Mouse (Mus musculus): ENCODE results near the gene Clip3. TPM values are rescaled to one million over a fixed set of nuclear protein-coding genes. Genes with fewer than 3 reads are reported as not detected.
A peak's percentile ranks its signal among the peaks of the same experiment; 100 is the strongest.

Gene Clip3
- polyA plus RNA-seq, 1 experiment from 2014 or later = 99.2 TPM

- no peaks in the 10 kb centered on the region for H3K9me3 ChIP-seq
- peak overlapping the region; percentile 87 for H3K4me2 ChIP-seq (replicated peaks)
- ATAC-seq = no peak
- H3K27me3 ChIP-seq = 0 out of 2 replicates have a peak, but pooled peaks cover 9% of the 10 kb centered on the region
- peak overlapping the region; percentile 81 for H3K4me3 ChIP-seq (replicated peaks)
- H3K4me1 ChIP-seq (replicated peaks) = peaks cover 18% of the 10 kb centered on the region
- no peak overlapping the region for H3K27ac ChIP-seq
- no peaks in the 10 kb centered on the region for H3K36me3 ChIP-seq
- 78% methylated on average over 2 of the region's 2 CpGs for WGBS
- H3K9ac ChIP-seq (replicated peaks) = peak overlapping the region; percentile 89; the same call in 1 of the 2 replicates
Measured at GRCm38 (mm10) chr7:30320946-30321345, 29.4 kb downstream of the Clip3 start.

GRCm38 (mm10) chr7:30321539-30322284 is 30.2 kb downstream of the Clip3 start, which contains the start of gene E130208F15Rik:
TSS of gene E130208F15Rik (plus strand) at chr7:30321740.
- H3K9me3 ChIP-seq = no peaks in the 10 kb centered on the region
- peak within 1 kb of the TSS; percentile 87 for H3K4me2 ChIP-seq (replicated peaks)
- peak within 1 kb of the TSS; percentile 80 for H3K27ac ChIP-seq
- H3K9ac ChIP-seq (replicated peaks) = peak within 1 kb of the TSS; percentile 89
- H3K4me1 ChIP-seq (replicated peaks) = peaks cover 18% of the 10 kb centered on the region
- 0 out of 2 replicates have a peak, but pooled peaks cover 9% of the 10 kb centered on the region for H3K27me3 ChIP-seq
- ATAC-seq = peak; percentile 85
- WGBS = under 1% methylated on average over 63 of the region's 63 CpGs
- H3K36me3 ChIP-seq = no peaks in the 10 kb centered on the region
- peak within 1 kb of the TSS; percentile 81 for H3K4me3 ChIP-seq (replicated peaks)

GRCm38 (mm10) chr7:30322285-30322667 is 30.7 kb downstream of the Clip3 start:
- H3K4me2 ChIP-seq (replicated peaks) = peak overlapping the region; percentile 87
- peak overlapping the region; percentile 89 for H3K9ac ChIP-seq (replicated peaks)
- peak overlapping the region; percentile 81 for H3K4me3 ChIP-seq (replicated peaks)
- under 1% methylated on average over 20 of the region's 20 CpGs for WGBS
- H3K4me1 ChIP-seq (replicated peaks) = peaks cover 18% of the 10 kb centered on the region
- ATAC-seq = peak; percentile 99
- H3K36me3 ChIP-seq = no peaks in the 10 kb centered on the region
- no peaks in the 10 kb centered on the region for H3K9me3 ChIP-seq
- H3K27me3 ChIP-seq = peaks cover 12% of the 10 kb centered on the region; the same call in 1 of the 2 replicates
- peak overlapping the region; percentile 80 for H3K27ac ChIP-seq

- Histone ChIP-seq H3K27me3 (peaks cover 12% of the 10 kb centered on the region; the same call in 1 of the 2 replicates), H3K4me2 (replicated peaks) (peak overlapping the region; percentile 87), H3K9ac (replicated peaks) (peak overlapping the region; percentile 44; the same call in 1 of the 2 replicates), H3K4me1 (replicated peaks) (peaks cover 18% of the 10 kb centered on the region), H3K4me3 (replicated peaks) (peak overlapping the region; percentile 81), H3K36me3 (no peaks in the 10 kb centered on the region), H3K27ac (peak overlapping the region; percentile 80), H3K9me3 (no peaks in the 10 kb centered on the region)
- WGBS = 38% methylated on average over 6 of the region's 6 CpGs
- peak; percentile 10; the same call in 1 of the 2 replicates for ATAC-seq
Measured at GRCm38 (mm10) chr7:30322865-30323264, 31.3 kb downstream of the Clip3 start.

- H3K4me1 ChIP-seq (replicated peaks) = peaks cover 18% of the 10 kb centered on the region
- ATAC-seq = no peak
- peak within 1 kb of the TSS; percentile 87 for H3K4me2 ChIP-seq (replicated peaks)
- 83% methylated on average over 3 of the region's 3 CpGs for WGBS
- H3K27me3 ChIP-seq = peaks cover 12% of the 10 kb centered on the region; the same call in 1 of the 2 replicates
- peak within 1 kb of the TSS; percentile 81 for H3K4me3 ChIP-seq (replicated peaks)
- no peaks in the 10 kb centered on the region for H3K9me3 ChIP-seq
- no peaks in the 10 kb centered on the region for H3K36me3 ChIP-seq
- H3K27ac ChIP-seq = peak within 1 kb of the TSS; percentile 80
- peak within 1 kb of the TSS; percentile 44; the same call in 1 of the 2 replicates for H3K9ac ChIP-seq (replicated peaks)
Measured at GRCm38 (mm10) chr7:30323795-30324194, 32.3 kb downstream of the Clip3 start, which contains the start of gene Sdhaf1. TSS of gene Sdhaf1 (minus strand) at chr7:30323895.

GRCm38 (mm10) chr7:30324300-30324944 is 32.9 kb downstream of the Clip3 start:
- H3K4me2 ChIP-seq (replicated peaks) = no peak overlapping the region
- no peaks in the 10 kb centered on the region for H3K9me3 ChIP-seq
- no peak overlapping the region for H3K27ac ChIP-seq
- H3K4me1 ChIP-seq (replicated peaks) = peaks cover 18% of the 10 kb centered on the region
- no peak overlapping the region for H3K9ac ChIP-seq (replicated peaks)
- ATAC-seq = no peak
- H3K27me3 ChIP-seq = peaks cover 12% of the 10 kb centered on the region; the same call in 1 of the 2 replicates
- no peak overlapping the region for H3K4me3 ChIP-seq (replicated peaks)
- WGBS = 79% methylated on average over 5 of the region's 5 CpGs
- H3K36me3 ChIP-seq = no peaks in the 10 kb centered on the region

GRCm38 (mm10) chr7:30325364-30325763 is 33.8 kb downstream of the Clip3 start:
- no peak overlapping the region for H3K4me3 ChIP-seq (replicated peaks)
- peaks cover 18% of the 10 kb centered on the region for H3K4me1 ChIP-seq (replicated peaks)
- no peak overlapping the region for H3K27ac ChIP-seq
- H3K9me3 ChIP-seq = no peaks in the 10 kb centered on the region
- 30% methylated on average over 2 of the region's 2 CpGs for WGBS
- H3K27me3 ChIP-seq = peaks cover 12% of the 10 kb centered on the region; the same call in 1 of the 2 replicates
- no peak for ATAC-seq
- no peak overlapping the region for H3K9ac ChIP-seq (replicated peaks)
- no peak overlapping the region for H3K4me2 ChIP-seq (replicated peaks)
- no peaks in the 10 kb centered on the region for H3K36me3 ChIP-seq

- no peak for ATAC-seq
- Histone ChIP-seq H3K4me3 (replicated peaks) (no peak overlapping the region), H3K36me3 (no peaks in the 10 kb centered on the region), H3K4me1 (replicated peaks) (peaks cover 13% of the 10 kb centered on the region), H3K9me3 (no peaks in the 10 kb centered on the region), H3K4me2 (replicated peaks) (no peak overlapping the region), H3K27ac (no peak overlapping the region), H3K9ac (replicated peaks) (no peak overlapping the region), H3K27me3 (peaks cover 12% of the 10 kb centered on the region; the same call in 1 of the 2 replicates)
Measured at GRCm38 (mm10) chr7:30326427-30326826, 34.9 kb downstream of the Clip3 start.

- 59% methylated on average over 15 of the region's 15 CpGs for WGBS
- no peaks in the 10 kb centered on the region for H3K36me3 ChIP-seq
- no peak overlapping the region for H3K4me3 ChIP-seq (replicated peaks)
- no peak overlapping the region for H3K9ac ChIP-seq (replicated peaks)
- ATAC-seq = no peak
- no peak overlapping the region for H3K27ac ChIP-seq
- H3K4me1 ChIP-seq (replicated peaks) = peaks cover 15% of the 10 kb centered on the region
- peaks cover 12% of the 10 kb centered on the region; the same call in 1 of the 2 replicates for H3K27me3 ChIP-seq
- no peak overlapping the region for H3K4me2 ChIP-seq (replicated peaks)
- no peaks in the 10 kb centered on the region for H3K9me3 ChIP-seq
Measured at GRCm38 (mm10) chr7:30327140-30327539, 35.6 kb downstream of the Clip3 start.

GRCm38 (mm10) chr7:30328379-30328778 is 36.9 kb downstream of the Clip3 start:
- 58% methylated on average over 10 of the region's 10 CpGs for WGBS
- Histone ChIP-seq H3K4me1 (replicated peaks) (peaks cover 17% of the 10 kb centered on the region), H3K4me2 (replicated peaks) (no peak overlapping the region)

GRCm38 (mm10) chr7:30331887-30332286 is 40.4 kb downstream of the Clip3 start:
- Histone ChIP-seq H3K4me1 (replicated peaks) (peaks cover 21% of the 10 kb centered on the region), H3K27ac (peak overlapping the region; percentile 55; the same call in 1 of the 2 replicates), H3K4me2 (replicated peaks) (peak overlapping the region; percentile 48), H3K9me3 (no peaks in the 10 kb centered on the region), H3K9ac (replicated peaks) (no peak overlapping the region), H3K36me3 (no peaks in the 10 kb centered on the region), H3K27me3 (peaks cover 30% of the 10 kb centered on the region), H3K4me3 (replicated peaks) (peak overlapping the region; percentile 24)
- peak; percentile 96 for ATAC-seq
- 4% methylated on average over 13 of the region's 13 CpGs for WGBS

More at GRCm38 (mm10) chr7:30328379-30328778, 36.9 kb downstream of the Clip3 start:
- H3K9me3 ChIP-seq = no peaks in the 10 kb centered on the region
- no peak overlapping the region for H3K4me3 ChIP-seq (replicated peaks)
- H3K9ac ChIP-seq (replicated peaks) = no peak overlapping the region
- no peak overlapping the region for H3K27ac ChIP-seq
- ATAC-seq = no peak
- no peaks in the 10 kb centered on the region for H3K36me3 ChIP-seq
- H3K27me3 ChIP-seq = peaks cover 13% of the 10 kb centered on the region; the same call in 1 of the 2 replicates
